Mouse (Mus musculus) cerebellum, adult 2 months (tissue): ENCODE measurements around the gene Dpy19l1. TPM values are rescaled to one million over a fixed set of nuclear protein-coding genes. Genes with fewer than 3 reads are reported as not detected.

Experiments
- DNase-seq, 2 experiments: peaks; one replicate each; pipeline ENCODE4 v3.0.0; 2021
- H3K27ac ChIP-seq: fragments of 200-500 bp; 2 replicates; pipeline ENCODE4 v1.5.1; 2012; ENCODE audit warnings: low read length, control low read depth, inconsistent platforms; ENCODE audit not compliant: insufficient read depth
- H3K27me3 ChIP-seq: fragments of 200-500 bp; 2 replicates; pipeline ENCODE4 v1.6.1; 2012; ENCODE audit warnings: inconsistent platforms, mild to moderate bottlenecking, low read length, moderate library complexity; ENCODE audit not compliant: control insufficient read depth, insufficient read depth
- H3K4me1 ChIP-seq: fragments of 200-500 bp; 2 replicates; pipeline ENCODE4 v1.6.1; 2011; ENCODE audit warnings: low read length; ENCODE audit not compliant: control insufficient read depth, insufficient read depth
- H3K4me3 ChIP-seq: fragments of 200-500 bp; replicated peaks from 2 replicates; pipeline ENCODE3; 2011; ENCODE audit warnings: mild to moderate bottlenecking, low read depth, low read length, control low read depth; ENCODE audit not compliant: insufficient read depth
- CTCF ChIP-seq: fragments of 200-500 bp; IDR thresholded peaks from 2 replicates; pipeline ENCODE4 v1.5.1; 2011; ENCODE audit warnings: low read depth, mild to moderate bottlenecking, control low read depth, low read length, moderate library complexity, borderline replicate concordance; ENCODE audit not compliant: insufficient read depth
- POLR2A ChIP-seq: fragments of 200-500 bp; IDR thresholded peaks from 2 replicates; pipeline ENCODE4 v1.6.1; 2011; ENCODE audit warnings: low read length, control low read depth, borderline replicate concordance; ENCODE audit not compliant: insufficient read depth
- WGBS: fragments of 180-500 bp; shearing (Covaris S2); methylation state at CpG from one replicate; pipeline ENCODE4 v1.1.7; 2018; 5-methylcytosine and 5-hydroxymethylcytosine counted together
- polyA plus RNA-seq: library from polyadenylated mRNA; depleted of rRNA; stranded (reverse); fragments of >200 nt; gene quantifications from 2 replicates; pipeline ENCODE4 v1.2.3, GENCODE M21; 2012; rRNA removed

The Dpy19l1 gene
- polyA plus RNA-seq, result 48.9 and 57.3 TPM in 2 replicates

DNA sequence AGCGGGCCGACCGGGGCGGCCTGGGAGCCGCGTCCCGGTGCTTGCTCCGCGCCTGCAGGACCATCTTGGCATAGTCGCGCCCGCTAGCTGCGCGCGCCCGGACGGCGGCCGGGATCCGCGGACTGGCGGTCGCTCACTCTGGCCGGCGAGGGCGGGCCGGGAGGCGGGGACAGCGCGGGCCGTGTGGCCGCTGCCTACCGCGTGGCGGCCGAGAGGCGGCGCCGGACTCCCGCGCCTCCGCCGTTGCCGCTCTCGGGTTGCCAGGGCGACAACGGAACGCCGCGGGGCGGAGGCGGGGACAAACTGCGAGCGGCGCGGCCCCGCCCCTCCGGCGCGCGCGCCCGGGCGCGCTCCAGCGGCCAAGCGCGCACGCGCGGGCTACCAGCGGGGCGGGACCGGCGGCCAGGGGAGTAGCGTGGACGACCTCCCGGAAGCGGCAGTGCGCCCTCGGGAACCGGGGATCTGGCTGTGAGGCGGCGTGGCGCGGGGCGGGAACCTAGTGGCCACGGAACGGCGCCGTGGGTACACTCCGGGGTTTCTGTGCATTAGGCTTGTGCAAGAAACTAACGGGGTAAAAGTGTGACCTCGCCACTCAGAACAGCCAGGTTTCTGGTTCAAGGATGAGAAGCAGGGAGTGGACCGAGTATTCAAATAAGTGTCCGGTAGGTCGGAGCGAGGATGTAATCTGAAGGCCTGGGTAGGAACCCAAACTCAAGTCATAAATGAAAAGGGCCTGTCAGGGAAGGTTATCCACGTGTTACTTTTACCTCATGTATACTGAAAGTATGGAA, at the start of gene Dpy19l1:
Gene Dpy19l1 (minus strand): TSS at position 74 of the 791 bp plus-strand sequence.
- peak; percentile 93 to 94 for DNase-seq
- TF ChIP-seq POLR2A (0 out of 2 replicates have a peak, but pooled peaks have one; percentile 7), CTCF (peak; percentile 24; the same call in 1 of the 2 replicates)
- Histone ChIP-seq H3K4me1 (no peaks in the 10 kb centered on the region), H3K4me3 (peak within 1 kb of the TSS; percentile 58), H3K27me3 (no peaks in the 10 kb centered on the region), H3K27ac (peak within 1 kb of the TSS; percentile 56)
- under 1% methylated on average over 94 of the region's 99 CpGs for whole genome bisulfite sequencing

DNA sequence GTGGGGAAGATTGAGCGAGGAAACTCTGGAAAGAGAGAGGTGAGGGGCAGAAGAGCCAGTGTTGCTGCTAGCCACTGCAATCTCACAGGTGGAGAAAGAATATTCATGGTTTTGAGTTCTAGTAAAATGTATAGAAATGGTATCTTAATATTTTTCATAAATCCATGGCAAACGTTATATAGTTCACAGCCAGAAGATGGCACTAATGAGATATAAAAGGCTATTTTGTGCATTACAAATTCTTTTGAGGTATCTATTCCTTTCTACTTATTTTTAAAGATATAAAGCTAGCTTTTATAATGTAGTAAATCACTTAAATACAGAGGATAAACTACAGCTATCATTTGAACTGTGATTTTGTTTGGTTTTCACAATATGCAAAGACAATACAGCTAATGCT, 35.2 kb upstream of the Dpy19l1 start:
- TF ChIP-seq POLR2A (no peak), CTCF (no peak)
- H3K27me3 ChIP-seq, result no peaks in the 10 kb centered on the region
- WGBS, result 47% methylated on average over 2 of the region's 2 CpGs
- DNase-seq, result no peak
- no peak overlapping the region for H3K4me3 ChIP-seq
- H3K27ac ChIP-seq, result no peak overlapping the region
- no peaks in the 10 kb centered on the region for H3K4me1 ChIP-seq

DNA sequence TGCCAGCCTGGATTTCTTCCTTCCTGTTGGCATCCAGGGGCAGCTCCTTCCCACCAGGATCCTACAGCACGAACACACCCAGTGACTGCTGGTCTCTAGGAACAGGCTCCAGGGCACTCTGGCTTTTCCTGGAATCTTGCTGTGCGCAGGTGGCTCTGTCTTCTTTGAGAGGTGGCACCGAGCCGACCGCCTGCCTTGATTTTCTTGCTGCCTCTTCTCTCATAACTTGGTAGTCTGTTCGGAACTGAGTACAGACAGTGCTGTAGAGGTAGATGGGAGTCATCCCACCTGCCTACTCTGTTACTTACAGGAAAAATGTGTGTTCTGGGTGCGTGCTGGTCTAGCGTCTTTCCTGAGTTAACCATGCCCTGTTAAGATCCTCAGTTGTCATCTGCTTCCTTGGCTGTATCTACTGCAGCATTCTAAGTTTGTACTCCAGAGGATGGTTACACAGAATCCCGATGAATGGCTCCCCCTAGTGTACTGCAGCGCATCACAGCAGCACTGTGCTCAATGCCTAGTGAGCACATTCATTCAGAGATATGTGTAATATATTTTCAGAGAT, 13.7 kb upstream of the Dpy19l1 start:
- H3K27ac ChIP-seq, result no peak overlapping the region
- no peak for TF ChIP-seq POLR2A
- peak; percentile 85 for TF ChIP-seq CTCF
- no peak overlapping the region for H3K4me3 ChIP-seq
- no peaks in the 10 kb centered on the region for H3K27me3 ChIP-seq
- peak; percentile 83 to 86 for DNase-seq
- WGBS, result 7% methylated on average over 10 of the region's 10 CpGs
- peaks cover 11% of the 10 kb centered on the region for H3K4me1 ChIP-seq

DNA sequence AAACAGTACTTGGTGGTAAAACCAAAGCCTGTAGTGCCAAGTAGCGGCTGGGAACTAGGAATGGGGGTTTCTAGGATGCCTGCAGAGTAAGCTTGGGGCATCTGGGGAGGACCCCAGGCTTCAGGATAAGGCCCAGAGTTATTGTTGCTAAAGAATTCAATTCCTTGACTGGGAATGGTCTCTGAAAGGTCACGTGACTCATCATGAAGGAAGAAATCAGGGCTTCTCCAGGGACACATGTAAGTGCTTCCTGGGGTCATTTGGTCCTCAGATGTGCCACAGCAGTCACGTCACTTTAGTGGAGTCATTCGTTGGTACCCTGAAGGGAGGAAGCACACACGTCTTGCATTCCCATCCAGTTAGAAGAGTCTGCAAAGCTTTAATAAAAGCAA, 11.1 kb upstream of the Dpy19l1 start:
- Histone ChIP-seq H3K4me3 (no peak overlapping the region), H3K27me3 (no peaks in the 10 kb centered on the region), H3K4me1 (peaks cover 11% of the 10 kb centered on the region), H3K27ac (no peak overlapping the region)
- DNase-seq, result no peak
- WGBS, result 88% methylated on average over 5 of the region's 5 CpGs
- TF ChIP-seq CTCF (no peak), POLR2A (no peak)

DNA sequence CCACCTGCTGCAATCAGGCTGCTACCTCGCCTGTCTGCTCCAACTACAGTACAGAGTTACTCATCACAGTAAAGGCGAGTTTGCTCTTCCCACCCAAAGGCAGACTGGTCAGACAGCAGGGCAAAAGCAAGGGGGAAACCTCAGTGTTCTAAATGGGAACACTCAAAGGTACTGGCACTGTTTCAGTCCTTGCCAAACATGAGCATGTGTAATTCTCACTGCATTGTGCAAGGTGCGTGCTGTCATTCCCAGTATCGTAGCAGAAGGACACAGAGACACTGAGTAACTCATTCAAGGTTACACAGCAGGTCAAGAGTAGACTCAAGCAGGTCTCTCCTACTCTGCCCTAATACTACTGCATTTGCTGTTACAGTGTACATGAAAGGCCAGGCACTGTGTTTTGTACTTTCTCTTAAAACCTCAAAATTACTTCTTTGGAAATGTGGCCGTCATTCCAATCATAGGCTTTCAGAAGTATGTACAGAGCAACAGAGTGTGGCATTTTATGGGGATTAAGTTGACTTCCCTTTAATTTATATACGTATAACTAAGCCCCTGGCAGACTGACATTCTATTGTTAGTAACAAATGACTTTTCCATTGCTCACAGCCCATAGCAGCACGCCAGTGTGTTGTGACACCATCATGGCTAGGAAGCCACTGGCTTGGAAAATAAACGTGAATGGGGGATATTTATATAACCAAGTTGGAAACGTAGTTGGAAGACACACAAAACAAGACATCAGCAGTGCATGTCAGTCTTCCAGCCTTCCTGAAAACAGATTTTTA, 10.5 kb upstream of the Dpy19l1 start:
- WGBS, result 89% methylated on average over 9 of the region's 9 CpGs
- H3K4me1 ChIP-seq, result peaks cover 11% of the 10 kb centered on the region

DNA sequence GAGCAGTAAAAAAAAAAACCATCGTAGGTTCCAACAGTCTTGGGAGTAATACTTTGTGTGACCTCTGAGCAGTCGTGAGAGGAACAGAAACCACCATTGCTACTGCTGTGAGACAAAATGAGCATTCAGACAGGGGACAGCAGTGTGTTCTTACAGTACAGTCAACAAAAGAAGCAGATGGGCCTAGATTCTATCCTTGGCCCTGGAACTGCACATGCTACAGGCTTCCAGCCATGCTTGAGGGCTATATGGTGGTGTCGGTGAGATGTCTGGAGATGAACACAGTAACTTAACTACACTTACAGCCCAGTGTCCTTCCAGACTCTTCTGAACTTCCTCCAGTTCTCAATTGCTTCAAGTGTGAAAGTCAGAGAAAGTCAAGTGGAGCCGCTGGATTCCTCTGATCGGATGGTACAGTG, 9.2 kb upstream of the Dpy19l1 start:
- Histone ChIP-seq H3K4me3 (no peak overlapping the region), H3K4me1 (peaks cover 11% of the 10 kb centered on the region), H3K27ac (no peak overlapping the region), H3K27me3 (no peaks in the 10 kb centered on the region)
- TF ChIP-seq CTCF (no peak), POLR2A (no peak)
- WGBS, result 94% methylated on average over 5 of the region's 5 CpGs
- no peak for DNase-seq

More for the DNA sequence above, 10.5 kb upstream of the Dpy19l1 start:
- H3K27me3 ChIP-seq, result no peaks in the 10 kb centered on the region
- no peak overlapping the region for H3K4me3 ChIP-seq
- TF ChIP-seq POLR2A (no peak), CTCF (no peak)
- no peak overlapping the region for H3K27ac ChIP-seq
- DNase-seq, result no peak

DNA sequence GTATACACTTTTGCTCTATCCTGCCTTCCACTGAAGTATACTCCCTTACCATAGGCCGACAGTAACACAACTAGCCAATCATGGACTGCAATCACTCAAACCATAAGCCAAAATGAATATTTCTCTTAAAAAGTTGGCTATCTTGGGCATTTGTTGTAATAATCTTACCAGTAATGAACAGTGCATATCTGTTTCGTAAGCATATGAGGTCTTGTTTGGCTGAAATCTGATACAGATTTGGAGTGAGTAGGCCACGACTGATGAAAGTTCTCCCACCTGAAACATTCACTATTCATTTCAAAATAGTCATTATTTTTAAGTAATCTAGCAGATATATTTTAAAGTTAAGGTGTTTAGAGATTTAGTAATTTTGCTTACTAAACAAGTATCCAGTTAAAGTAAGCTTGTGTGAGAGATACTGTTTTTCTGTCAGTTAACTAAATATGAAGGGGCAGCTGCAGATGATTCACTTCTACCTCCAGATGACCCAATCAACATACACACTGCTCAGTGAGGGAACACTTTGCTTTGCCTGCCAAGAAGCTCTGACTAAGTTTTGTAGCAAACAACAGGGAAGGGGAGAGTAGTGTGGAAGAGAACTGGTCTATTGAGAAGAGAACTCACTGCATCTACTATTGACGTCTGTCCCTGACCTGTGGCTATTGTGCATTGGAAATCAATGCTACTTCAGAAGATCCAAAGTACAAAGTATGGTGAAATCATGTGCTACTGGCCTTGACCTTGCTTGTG, 8.6 kb upstream of the Dpy19l1 start:
- WGBS, result 91% methylated on average over 4 of the region's 4 CpGs
- Histone ChIP-seq H3K27me3 (no peaks in the 10 kb centered on the region), H3K4me3 (no peak overlapping the region), H3K27ac (no peak overlapping the region), H3K4me1 (peaks cover 11% of the 10 kb centered on the region)
- no peak for TF ChIP-seq POLR2A
- no peak for TF ChIP-seq CTCF
- no peak for DNase-seq
